Mouse (Mus musculus) T-cell, adult 66 days (primary cell): ENCODE results near the gene Auh. TPM values are rescaled to one million over a fixed set of nuclear protein-coding genes. Genes with fewer than 3 reads are reported as not detected.

Source experiments
- total RNA-seq, 2 experiments: library from RNA; stranded (reverse); gene quantifications; 3 replicates in 1 of 2; 4 replicates in 1 of 2; pipeline ENCODE4 v1.2.4; 2023

Auh gene
- 10 to 100 TPM; 77.6 to 82.7 TPM for total RNA-seq

GRCm38 (mm10) chr13:52929209-52930171 is at the start of gene Auh:
Gene Auh, minus strand, starts transcription at chr13:52929681.

Other genes starting within 250 kb of the Auh start
- 10 to 100 TPM; 13.0 to 16.3 TPM for gene Nfil3, start 51.4 kb upstream of the Auh start, total RNA-seq